Mouse (Mus musculus) cerebral cortex, adult 2 months (tissue): Measurements from ENCODE around the gene Ptms.

Source experiments
- WGBS: fragments of 180-500 bp; shearing (Covaris S2); methylation state at CpG from one replicate; pipeline ENCODE4 v1.1.7; 2018; 5-methylcytosine and 5-hydroxymethylcytosine counted together

Gene Ptms

GRCm38 (mm10) chr6:124930231-124930630 is 10.3 kb upstream of the Ptms start:
- WGBS = 26% methylated on average over 1 of the region's 1 CpGs

- 50% methylated on average over 5 of the region's 5 CpGs for WGBS
Measured at GRCm38 (mm10) chr6:124925941-124926340, 6.0 kb upstream of the Ptms start.

GRCm38 (mm10) chr6:124925173-124925793 is 5.4 kb upstream of the Ptms start:
- 59% methylated on average over 12 of the region's 12 CpGs for WGBS

- 37% methylated on average over 4 of the region's 4 CpGs for WGBS
Measured at GRCm38 (mm10) chr6:124921539-124921938, 1.6 kb upstream of the Ptms start.

GRCm38 (mm10) chr6:124920318-124921085 is 599 bp upstream of the Ptms start:
- whole genome bisulfite sequencing = 33% methylated on average over 9 of the region's 9 CpGs

GRCm38 (mm10) chr6:124918890-124919627 is 844 bp downstream of the Ptms start:
- 15% methylated on average over 14 of the region's 14 CpGs for WGBS

GRCm38 (mm10) chr6:124918331-124918690 is 1.6 kb downstream of the Ptms start:
- WGBS = 10% methylated on average over 7 of the region's 7 CpGs

GRCm38 (mm10) chr6:124917518-124918330 is 2.2 kb downstream of the Ptms start:
- under 1% methylated on average over 75 of the region's 89 CpGs for WGBS

GRCm38 (mm10) chr6:124916695-124917517 is 3.0 kb downstream of the Ptms start:
- under 1% methylated on average over 58 of the region's 67 CpGs for WGBS

- WGBS = 2% methylated on average over 12 of the region's 12 CpGs
Measured at GRCm38 (mm10) chr6:124915942-124916694, 3.8 kb downstream of the Ptms start.

GRCm38 (mm10) chr6:124915160-124915941 is 4.6 kb downstream of the Ptms start:
- 13% methylated on average over 22 of the region's 22 CpGs for whole genome bisulfite sequencing

GRCm38 (mm10) chr6:124914511-124914910 is 5.4 kb downstream of the Ptms start:
- WGBS = 66% methylated on average over 7 of the region's 7 CpGs

GRCm38 (mm10) chr6:124913721-124914285 is 6.1 kb downstream of the Ptms start:
- WGBS = 68% methylated on average over 14 of the region's 14 CpGs

- WGBS = 48% methylated on average over 6 of the region's 6 CpGs
Measured at GRCm38 (mm10) chr6:124913214-124913613, 6.7 kb downstream of the Ptms start.

- 35% methylated on average over 12 of the region's 13 CpGs for WGBS
Measured at GRCm38 (mm10) chr6:124911533-124912218, 8.2 kb downstream of the Ptms start, which contains the start of gene Lag3. Lag3 (minus strand) TSS chr6:124911705.

- 35% methylated on average over 32 of the region's 32 CpGs for WGBS
Measured at GRCm38 (mm10) chr6:124910032-124910431, 9.9 kb downstream of the Ptms start.

- 82% methylated on average over 1 of the region's 1 CpGs for WGBS
Measured at GRCm38 (mm10) chr6:124907767-124908166, 12.1 kb downstream of the Ptms start.
